Mouse (Mus musculus) forebrain, embryonic 14.5 days (tissue): Measurements from ENCODE around the gene Gm27021. TPM values are rescaled to one million over a fixed set of nuclear protein-coding genes. Genes with fewer than 3 reads are reported as not detected.
A peak's percentile ranks its signal among the peaks of the same experiment; 100 is the strongest.

Experiments used
- ATAC-seq: fragments of 200-750 bp; cut with Nextera tagmentation; 2 replicates; pipeline ENCODE4 v1.8.0; 2017; ENCODE audit warnings: mild to moderate bottlenecking, moderate library complexity
- DNase-seq: peaks from one replicate; pipeline ENCODE4 v3.0.0-alpha.2; 2015; ENCODE audit warnings: low spot score
- H3K27ac ChIP-seq: fragments of 300-500 bp; sonication (generic); 2 replicates; pipeline ENCODE4 v1.5.1; 2014; ENCODE audit warnings: low read depth, mild to moderate bottlenecking, control low read depth, low read length, moderate library complexity
- H3K27me3 ChIP-seq: fragments of 300-500 bp; sonication (generic); replicated peaks from 2 replicates; pipeline ENCODE4 v1.6.1; 2014; ENCODE audit warnings: low read length, control low read depth, mixed read lengths; ENCODE audit not compliant: control insufficient read depth, insufficient read depth
- H3K36me3 ChIP-seq: fragments of 300-500 bp; sonication (generic); 2 replicates; pipeline ENCODE4 v1.6.1; 2014; ENCODE audit warnings: low read length, control low read depth; ENCODE audit not compliant: control insufficient read depth, insufficient read depth
- H3K4me1 ChIP-seq: fragments of 300-500 bp; sonication (generic); 2 replicates; pipeline ENCODE4 v1.6.1; 2014; ENCODE audit warnings: antibody characterized with exemption, low read length, control low read depth; ENCODE audit not compliant: control insufficient read depth, insufficient read depth
- H3K4me2 ChIP-seq: fragments of 300-500 bp; sonication (generic); 2 replicates; pipeline ENCODE4 v1.6.1; 2014; ENCODE audit warnings: mild to moderate bottlenecking, control low read depth, low read length
- H3K4me3 ChIP-seq: fragments of 300-500 bp; sonication (generic); 2 replicates; pipeline ENCODE4 v1.5.1; 2014; ENCODE audit warnings: low read depth, low read length, control low read depth
- H3K9ac ChIP-seq: fragments of 300-500 bp; sonication (generic); 2 replicates; pipeline ENCODE4 v1.6.1; 2014; ENCODE audit warnings: mild to moderate bottlenecking, low read length, control low read depth, moderate library complexity
- H3K9me3 ChIP-seq: fragments of 300-500 bp; sonication (generic); replicated peaks from 2 replicates; pipeline ENCODE4 v1.6.1; 2016; ENCODE audit warnings: low read length, control low read depth, mixed read lengths; ENCODE audit not compliant: control insufficient read depth
- WGBS: fragments of 180-500 bp; shearing (Covaris S2); extraction: QIAGEN DNeasy Blood & Tissue Kit; methylation state at CpG from one replicate; pipeline ENCODE4 v1.1.7; 2014; 5-methylcytosine and 5-hydroxymethylcytosine counted together
- polyA plus RNA-seq: library from polyadenylated mRNA; unstranded; fragments of >200 nt; fragmentation: Nextera tagmentation; extraction: Ambion mirVana; gene quantifications from 2 replicates; pipeline ENCODE4 v1.2.1, GENCODE M21; 2014

Gm27021 gene
- polyA plus RNA-seq = 2.9 and 6.9 TPM in 2 replicates

DNA sequence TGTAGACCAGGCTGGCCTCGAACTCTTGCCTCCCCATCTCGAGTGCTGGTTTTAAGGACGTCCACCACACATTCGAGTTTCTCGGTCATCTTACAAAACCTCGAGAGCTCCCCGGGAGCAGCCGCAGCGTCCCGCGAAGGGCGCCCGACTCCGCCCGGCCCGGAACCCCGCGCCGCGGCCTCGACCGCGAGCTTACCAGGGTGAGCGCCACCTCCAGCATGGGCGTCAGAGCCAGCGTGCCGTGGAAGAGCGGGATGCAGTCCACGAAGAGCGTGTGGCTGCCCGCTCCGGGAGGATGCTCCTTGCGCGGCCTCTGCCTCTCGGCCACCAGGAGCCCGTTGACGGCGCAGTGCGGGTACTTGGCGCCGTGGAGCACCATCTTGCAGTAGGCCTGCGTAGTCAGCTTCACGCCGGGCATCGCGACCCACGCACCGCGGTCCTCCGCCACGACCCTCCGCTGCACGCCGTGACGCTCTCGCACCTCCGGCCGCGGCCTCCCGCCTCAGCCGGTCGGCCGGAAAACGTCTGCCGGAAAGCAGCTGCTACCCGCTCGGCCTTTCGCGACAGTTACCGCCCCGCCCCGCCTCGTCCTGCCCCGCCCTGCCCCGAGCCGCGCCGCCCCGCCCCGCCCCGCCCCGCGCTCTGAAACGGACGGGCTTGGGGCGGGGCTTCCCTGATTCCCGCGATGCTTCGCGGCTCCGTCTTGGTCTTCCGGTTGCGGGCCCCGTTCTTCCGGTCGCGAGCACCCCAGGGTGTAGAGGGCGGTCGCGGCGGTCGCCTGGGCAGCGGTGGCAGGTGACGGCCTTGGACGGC, at the start of gene Gm27021, which contains the start of gene Cox4i1:
Gm27021 (minus strand) TSS at position 519 of the 813 bp plus-strand sequence.
Cox4i1 (plus strand) TSS at position 662 of the 813 bp plus-strand sequence.
- Histone ChIP-seq H3K4me3 (peak within 1 kb of the TSS; percentile 94), H3K36me3 (peaks cover 30% of the 10 kb centered on the region), H3K9me3 (no peaks in the 10 kb centered on the region), H3K27me3 (no peaks in the 10 kb centered on the region), H3K9ac (peak within 1 kb of the TSS; percentile 97), H3K4me1 (peaks cover 18% of the 10 kb centered on the region), H3K4me2 (peak within 1 kb of the TSS; percentile 88), H3K27ac (peak within 1 kb of the TSS; percentile 79)
- ATAC-seq (peak; percentile 95), DNase-seq (peak; percentile 96)
- 0% methylated on average over 96 of the region's 105 CpGs for WGBS

DNA sequence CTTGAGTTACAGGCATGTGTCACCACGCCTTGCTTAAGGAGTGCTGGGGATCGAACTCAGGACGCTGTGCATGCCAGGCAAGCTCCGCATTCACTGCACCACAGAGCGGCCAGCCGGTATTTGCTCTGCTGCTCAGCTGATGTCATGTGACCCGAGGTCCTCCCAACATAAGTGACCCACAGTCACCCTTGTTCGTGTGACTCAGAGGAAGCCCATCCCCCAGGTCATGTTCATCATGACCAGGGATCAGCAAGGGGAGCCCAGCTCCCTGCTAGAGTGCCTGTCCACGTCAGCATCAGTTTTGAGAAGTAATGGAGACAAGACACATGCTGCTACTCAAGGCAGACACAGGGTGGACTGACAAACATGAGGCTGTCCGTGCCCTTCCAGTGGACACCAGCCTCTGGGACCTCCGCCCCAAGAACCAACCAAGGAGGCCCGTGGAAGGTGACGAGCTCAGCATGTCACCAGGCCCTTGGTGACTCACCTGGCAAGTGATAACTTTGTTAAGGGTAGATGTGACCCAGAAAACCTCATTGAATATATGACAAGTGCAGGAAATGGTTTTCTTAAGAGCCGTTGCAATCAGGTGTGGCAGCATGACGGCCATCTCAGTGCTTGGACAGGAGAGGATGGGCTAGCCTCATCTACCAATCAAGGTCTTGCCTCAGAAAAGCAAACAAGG, 48.3 kb upstream of the Gm27021 start:
- H3K4me1 ChIP-seq = no peaks in the 10 kb centered on the region
- no peak for DNase-seq
- 82% methylated on average over 15 of the region's 15 CpGs for WGBS
- no peaks in the 10 kb centered on the region for H3K36me3 ChIP-seq
- H3K4me2 ChIP-seq = no peak overlapping the region
- H3K27me3 ChIP-seq = no peaks in the 10 kb centered on the region
- no peak overlapping the region for H3K27ac ChIP-seq
- H3K9me3 ChIP-seq = no peaks in the 10 kb centered on the region
- ATAC-seq = no peak
- H3K4me3 ChIP-seq = no peak overlapping the region
- H3K9ac ChIP-seq = no peak overlapping the region

DNA sequence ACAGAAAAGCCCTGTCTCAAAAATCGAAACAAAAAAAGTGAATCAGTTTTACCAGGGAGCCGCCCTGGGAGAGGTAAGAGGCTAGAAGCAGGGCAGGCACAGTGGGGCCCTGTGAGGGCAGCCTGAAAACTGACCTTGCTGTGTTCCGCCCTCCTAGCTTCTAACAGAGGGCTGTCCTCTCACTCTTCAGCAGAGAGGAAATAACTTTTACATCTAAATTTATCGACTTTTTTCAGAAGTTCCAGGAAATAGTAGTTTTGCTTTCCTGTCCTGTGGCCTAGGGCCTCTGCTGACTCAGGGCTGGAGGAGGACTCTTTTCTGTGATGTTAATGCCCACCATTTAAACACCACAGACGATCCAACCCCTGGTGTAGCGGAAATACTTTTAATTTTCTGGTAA, 47.3 kb upstream of the Gm27021 start:
- Histone ChIP-seq H3K4me3 (no peak overlapping the region), H3K27ac (no peak overlapping the region), H3K27me3 (no peaks in the 10 kb centered on the region), H3K4me2 (no peak overlapping the region), H3K36me3 (no peaks in the 10 kb centered on the region), H3K9me3 (no peaks in the 10 kb centered on the region), H3K9ac (no peak overlapping the region), H3K4me1 (no peaks in the 10 kb centered on the region)
- ATAC-seq (no peak), DNase-seq (no peak)
- 83% methylated on average over 6 of the region's 6 CpGs for WGBS

DNA sequence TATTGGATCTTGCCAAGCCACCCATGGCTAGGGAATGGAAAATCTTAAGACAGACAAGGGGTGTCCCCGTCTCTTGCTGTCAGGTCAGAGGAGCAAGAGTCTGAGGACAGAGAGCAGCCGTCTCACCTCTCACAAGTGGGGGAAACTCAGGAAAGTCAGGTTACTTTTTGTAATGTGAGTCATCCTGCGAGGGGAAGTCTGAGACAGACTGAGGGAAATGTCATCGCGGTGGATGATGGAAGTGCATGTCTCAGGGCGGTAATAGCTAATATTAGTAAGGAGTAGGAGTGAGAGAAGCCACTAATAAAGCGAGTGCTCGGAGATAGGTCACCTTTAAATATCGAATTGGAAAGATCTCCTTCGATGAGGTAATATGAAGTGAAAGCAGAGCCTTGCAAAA, 41.3 kb upstream of the Gm27021 start:
- no peak overlapping the region for H3K27ac ChIP-seq
- no peaks in the 10 kb centered on the region for H3K4me1 ChIP-seq
- no peak overlapping the region for H3K4me3 ChIP-seq
- H3K9ac ChIP-seq = no peak overlapping the region
- WGBS = 86% methylated on average over 10 of the region's 10 CpGs
- DNase-seq = no peak
- no peaks in the 10 kb centered on the region for H3K9me3 ChIP-seq
- H3K36me3 ChIP-seq = no peaks in the 10 kb centered on the region
- no peak overlapping the region for H3K4me2 ChIP-seq
- ATAC-seq = no peak
- H3K27me3 ChIP-seq = no peaks in the 10 kb centered on the region

DNA sequence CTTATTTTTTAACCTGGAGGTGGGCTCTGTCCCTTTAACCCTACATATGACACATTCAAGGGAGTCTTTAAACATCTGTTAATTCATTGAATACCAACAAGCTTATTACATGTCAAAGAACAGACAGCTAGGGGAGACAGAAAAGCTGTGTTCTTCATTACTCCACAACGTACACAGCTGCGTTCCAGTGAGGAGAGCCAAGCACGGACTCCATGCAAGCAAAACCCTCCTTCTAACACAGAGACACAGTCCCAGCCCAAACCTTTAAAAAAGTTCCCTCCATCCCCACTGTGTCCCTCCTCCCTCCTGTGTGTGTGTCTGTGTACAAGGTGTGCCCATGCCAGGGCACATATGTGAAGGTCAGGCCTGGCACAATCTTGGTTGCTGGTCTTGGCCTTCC, 38.3 kb upstream of the Gm27021 start:
- DNase-seq (no peak), ATAC-seq (no peak)
- Histone ChIP-seq H3K4me2 (no peak overlapping the region), H3K9me3 (no peaks in the 10 kb centered on the region), H3K27ac (no peak overlapping the region), H3K4me3 (no peak overlapping the region), H3K27me3 (no peaks in the 10 kb centered on the region), H3K36me3 (no peaks in the 10 kb centered on the region), H3K4me1 (no peaks in the 10 kb centered on the region), H3K9ac (no peak overlapping the region)
- 85% methylated on average over 3 of the region's 3 CpGs for WGBS

DNA sequence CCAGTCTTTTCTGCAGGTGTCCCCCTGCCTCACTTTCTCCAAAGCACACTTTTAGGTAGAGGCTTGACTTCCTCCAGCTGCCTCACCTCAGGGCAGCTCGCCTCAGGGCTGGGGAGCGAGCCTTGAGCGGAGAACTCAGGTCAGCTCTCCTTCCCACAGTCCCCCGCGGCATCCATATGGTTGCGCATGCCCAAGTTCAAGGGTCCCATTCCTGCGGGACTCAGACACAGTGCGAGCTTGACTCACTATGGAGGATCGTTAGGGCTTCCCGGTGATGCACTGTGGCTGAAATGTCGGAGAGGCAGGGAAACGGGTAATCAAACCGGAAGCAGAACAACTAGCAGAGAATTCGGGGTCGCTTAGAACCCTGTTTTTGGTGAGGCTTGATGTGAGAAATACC, 37.3 kb upstream of the Gm27021 start:
- Histone ChIP-seq H3K27ac (no peak overlapping the region), H3K27me3 (no peaks in the 10 kb centered on the region), H3K36me3 (no peaks in the 10 kb centered on the region), H3K4me3 (no peak overlapping the region), H3K4me1 (no peaks in the 10 kb centered on the region), H3K9ac (no peak overlapping the region), H3K4me2 (no peak overlapping the region), H3K9me3 (no peaks in the 10 kb centered on the region)
- DNase-seq (no peak), ATAC-seq (no peak)
- WGBS = 82% methylated on average over 15 of the region's 15 CpGs

DNA sequence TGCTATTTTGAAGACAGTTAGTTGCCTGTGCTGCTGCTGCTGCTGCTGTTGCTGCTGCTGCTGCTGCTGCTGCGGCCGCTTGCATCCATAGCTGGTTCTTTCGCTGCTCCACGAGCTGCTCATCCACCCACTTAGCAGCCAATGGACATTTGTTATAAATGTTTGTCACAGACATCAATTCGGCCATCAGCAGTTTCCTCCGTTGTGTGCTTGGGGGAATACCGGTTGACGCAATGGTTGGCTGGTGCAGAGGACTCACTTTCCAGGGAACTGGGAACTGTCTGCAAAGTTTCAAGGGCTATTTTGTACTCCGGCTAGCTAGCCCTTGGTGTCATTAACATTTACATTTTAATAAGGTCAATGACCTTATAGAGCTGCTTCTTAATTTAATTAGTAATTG, 36.3 kb upstream of the Gm27021 start:
- Histone ChIP-seq H3K36me3 (no peaks in the 10 kb centered on the region), H3K27me3 (no peaks in the 10 kb centered on the region), H3K4me2 (no peak overlapping the region), H3K9ac (no peak overlapping the region), H3K9me3 (no peaks in the 10 kb centered on the region), H3K27ac (no peak overlapping the region), H3K4me3 (no peak overlapping the region), H3K4me1 (no peaks in the 10 kb centered on the region)
- no peak for DNase-seq
- no peak for ATAC-seq
- WGBS = 85% methylated on average over 9 of the region's 9 CpGs

DNA sequence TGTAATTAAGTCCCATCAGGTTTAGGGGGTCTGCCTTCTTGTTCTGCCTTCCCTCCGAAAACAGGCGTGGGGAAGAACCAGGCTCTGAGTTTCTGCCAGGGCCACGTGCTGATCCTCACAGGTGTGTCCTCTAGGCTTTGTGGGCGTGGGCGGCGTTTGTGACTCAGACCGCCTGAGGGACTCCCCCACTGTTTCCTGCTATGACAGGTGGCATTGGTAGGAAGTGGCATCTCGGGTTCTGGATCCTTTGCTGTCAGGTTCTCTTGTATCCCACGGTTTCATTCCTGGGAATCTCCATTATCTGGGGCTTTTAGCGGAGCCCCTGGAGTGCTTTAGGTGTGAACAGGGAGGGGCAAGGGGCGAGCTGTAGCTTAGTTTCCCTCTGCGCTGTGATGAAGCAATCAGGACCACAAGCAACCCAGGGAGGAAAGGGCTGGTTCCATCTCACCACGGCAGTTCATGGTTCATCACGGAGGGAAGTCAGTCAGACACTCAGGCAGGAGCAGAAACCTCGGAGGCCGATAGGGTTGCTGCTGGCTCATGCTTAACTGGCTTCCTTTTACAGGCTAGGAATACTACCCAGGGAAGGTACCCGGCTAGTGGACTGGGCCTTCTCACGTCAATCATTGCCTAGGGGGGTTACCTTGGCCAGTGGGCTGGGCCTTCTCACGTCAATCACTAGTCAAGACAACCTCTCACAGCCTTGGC, 34.0 kb upstream of the Gm27021 start:
- DNase-seq (no peak), ATAC-seq (no peak)
- Histone ChIP-seq H3K27me3 (no peaks in the 10 kb centered on the region), H3K9ac (no peak overlapping the region), H3K4me3 (no peak overlapping the region), H3K4me2 (no peak overlapping the region), H3K36me3 (no peaks in the 10 kb centered on the region), H3K27ac (no peak overlapping the region), H3K4me1 (no peaks in the 10 kb centered on the region), H3K9me3 (no peaks in the 10 kb centered on the region)
- WGBS = 73% methylated on average over 19 of the region's 19 CpGs
